Mouse (Mus musculus): ENCODE results near the gene Cyp2u1. TPM values are rescaled to one million over a fixed set of nuclear protein-coding genes. Genes with fewer than 3 reads are reported as not detected.

Gene Cyp2u1
- polyA plus RNA-seq, 1 experiment from 2014 or later = 6.5 TPM

DNA sequence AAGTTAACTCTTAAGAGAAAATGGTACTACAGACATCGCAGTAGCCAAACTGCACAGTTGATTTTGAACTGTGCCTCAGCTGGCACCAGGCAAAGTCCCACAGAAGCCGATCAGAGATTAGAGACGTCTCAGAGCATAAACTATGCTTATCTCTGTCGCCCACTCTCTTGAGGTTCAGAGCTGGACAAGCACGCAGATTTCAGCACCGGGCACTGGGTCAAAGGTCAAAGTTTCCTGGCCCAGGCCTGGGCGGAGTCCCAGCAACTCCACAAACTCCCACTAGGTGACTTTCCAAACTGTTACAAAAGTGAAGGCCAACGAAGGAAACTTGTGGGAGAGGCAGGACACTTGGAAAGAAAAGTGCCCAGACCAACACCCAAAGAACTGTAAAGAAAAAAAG, 31.9 kb downstream of the Cyp2u1 start:
- no peaks in the 10 kb centered on the region for H3K9me3 ChIP-seq
- peak overlapping the region; percentile 71 for H3K9ac ChIP-seq
- peak overlapping the region; percentile 77 for H3K4me2 ChIP-seq
- WGBS = 11% methylated on average over 8 of the region's 8 CpGs
- peak overlapping the region; percentile 61 for H3K4me3 ChIP-seq
- H3K27me3 ChIP-seq = no peaks in the 10 kb centered on the region
- no peak overlapping the region for H3K27ac ChIP-seq (replicated peaks)
- H3K36me3 ChIP-seq = no peaks in the 10 kb centered on the region
- 0 out of 2 replicates have a peak, but pooled peaks have one; percentile 23 for ATAC-seq (ENCODE audit: low read depth)
- H3K4me1 ChIP-seq (replicated peaks) = peaks cover 20% of the 10 kb centered on the region

DNA sequence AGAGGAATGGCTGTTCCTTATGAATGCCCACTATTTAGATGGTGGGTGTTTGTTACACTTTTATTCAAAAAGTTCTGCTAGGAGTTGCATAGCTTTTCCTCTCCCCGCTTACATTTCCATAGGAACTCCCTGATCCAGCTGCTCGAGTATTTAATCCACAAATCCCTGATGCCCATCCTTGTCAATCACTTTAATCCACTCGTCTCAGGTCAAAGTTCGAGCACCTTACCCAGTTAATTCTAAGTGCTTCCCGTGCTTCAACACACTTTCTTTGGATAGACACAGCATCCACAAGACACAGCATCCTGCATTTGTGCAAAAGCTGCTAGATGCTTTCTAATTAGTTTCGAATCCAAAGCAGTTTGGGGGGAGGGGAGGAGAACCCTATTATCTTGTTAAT, 32.6 kb downstream of the Cyp2u1 start:
- H3K9ac ChIP-seq = no peak overlapping the region
- ATAC-seq (ENCODE audit: low read depth) = no peak
- WGBS = 65% methylated on average over 6 of the region's 6 CpGs
- H3K36me3 ChIP-seq = no peaks in the 10 kb centered on the region
- peak overlapping the region; percentile 77 for H3K4me2 ChIP-seq
- H3K9me3 ChIP-seq = no peaks in the 10 kb centered on the region
- no peaks in the 10 kb centered on the region for H3K27me3 ChIP-seq
- H3K27ac ChIP-seq (replicated peaks) = no peak overlapping the region
- H3K4me3 ChIP-seq = no peak overlapping the region
- H3K4me1 ChIP-seq (replicated peaks) = peaks cover 20% of the 10 kb centered on the region

- ATAC-seq (ENCODE audit: low read depth) = no peak
- Histone ChIP-seq H3K27ac (replicated peaks) (no peak overlapping the region), H3K4me3 (no peak overlapping the region), H3K27me3 (no peaks in the 10 kb centered on the region), H3K36me3 (no peaks in the 10 kb centered on the region), H3K9ac (no peak overlapping the region), H3K4me2 (no peak overlapping the region), H3K4me1 (replicated peaks) (peaks cover 15% of the 10 kb centered on the region), H3K9me3 (no peaks in the 10 kb centered on the region)
- WGBS = 91% methylated on average over 3 of the region's 3 CpGs
These were observed 36.5 kb downstream of the Cyp2u1 start for GRCm38 (mm10) chr3:131266366-131267050.

GRCm38 (mm10) chr3:131265516-131265915, 37.5 kb downstream of the Cyp2u1 start:
- no peak overlapping the region for H3K9ac ChIP-seq
- no peak overlapping the region for H3K27ac ChIP-seq (replicated peaks)
- peaks cover 5% of the 10 kb centered on the region for H3K4me1 ChIP-seq (replicated peaks)
- no peaks in the 10 kb centered on the region for H3K9me3 ChIP-seq
- H3K27me3 ChIP-seq = no peaks in the 10 kb centered on the region
- no peak overlapping the region for H3K4me3 ChIP-seq
- 93% methylated on average over 8 of the region's 8 CpGs for WGBS
- no peaks in the 10 kb centered on the region for H3K36me3 ChIP-seq
- H3K4me2 ChIP-seq = no peak overlapping the region
- no peak for ATAC-seq (ENCODE audit: low read depth)

DNA sequence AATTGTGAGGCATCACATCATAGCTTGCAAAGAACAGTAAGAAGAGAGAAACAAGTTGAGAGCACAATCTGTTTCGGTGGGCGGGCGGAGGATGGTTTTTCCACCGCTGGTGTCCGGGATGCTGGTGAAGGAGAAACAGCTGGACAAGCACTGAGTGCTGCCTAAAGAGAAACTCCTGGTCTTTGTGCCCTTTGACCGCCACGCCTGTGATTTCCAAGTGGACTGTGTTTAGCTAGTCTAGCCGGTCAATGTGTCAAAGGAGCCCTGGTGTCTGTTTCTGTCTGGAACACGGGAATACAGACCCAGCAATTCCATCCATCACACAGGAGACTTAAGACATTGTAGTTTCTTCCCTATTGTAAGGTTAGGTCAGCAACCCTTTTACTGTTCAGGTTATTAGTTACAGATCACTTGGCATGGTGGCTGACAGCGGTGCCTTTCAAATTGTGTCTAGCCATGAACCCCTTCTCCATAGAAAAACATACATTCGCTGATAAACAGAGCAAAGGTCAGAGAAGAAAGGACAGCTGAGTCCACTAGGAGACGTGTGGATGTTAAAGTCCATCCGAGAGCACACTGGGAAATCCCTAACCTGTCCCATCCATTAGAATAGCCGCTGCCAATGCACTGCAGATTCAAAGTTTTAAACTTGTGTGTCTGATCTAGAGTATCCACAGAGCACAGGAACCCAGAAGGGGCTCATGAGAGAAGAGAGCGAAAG, 39.1 kb downstream of the Cyp2u1 start:
- no peak overlapping the region for H3K27ac ChIP-seq (replicated peaks)
- WGBS = 47% methylated on average over 15 of the region's 15 CpGs
- no peaks in the 10 kb centered on the region for H3K9me3 ChIP-seq
- H3K27me3 ChIP-seq = no peaks in the 10 kb centered on the region
- no peak for ATAC-seq (ENCODE audit: low read depth)
- H3K4me1 ChIP-seq (replicated peaks) = no peaks in the 10 kb centered on the region
- H3K4me3 ChIP-seq = no peak overlapping the region
- H3K36me3 ChIP-seq = no peaks in the 10 kb centered on the region
- H3K9ac ChIP-seq = no peak overlapping the region
- no peak overlapping the region for H3K4me2 ChIP-seq

GRCm38 (mm10) chr3:131260418-131260817, 42.6 kb downstream of the Cyp2u1 start:
- no peaks in the 10 kb centered on the region for H3K9me3 ChIP-seq
- no peak overlapping the region for H3K4me3 ChIP-seq
- no peak for ATAC-seq (ENCODE audit: low read depth)
- no peak overlapping the region for H3K4me2 ChIP-seq
- no peak overlapping the region for H3K27ac ChIP-seq (replicated peaks)
- no peaks in the 10 kb centered on the region for H3K4me1 ChIP-seq (replicated peaks)
- 95% methylated on average over 6 of the region's 6 CpGs for WGBS
- no peak overlapping the region for H3K9ac ChIP-seq
- no peaks in the 10 kb centered on the region for H3K36me3 ChIP-seq
- H3K27me3 ChIP-seq = no peaks in the 10 kb centered on the region

DNA sequence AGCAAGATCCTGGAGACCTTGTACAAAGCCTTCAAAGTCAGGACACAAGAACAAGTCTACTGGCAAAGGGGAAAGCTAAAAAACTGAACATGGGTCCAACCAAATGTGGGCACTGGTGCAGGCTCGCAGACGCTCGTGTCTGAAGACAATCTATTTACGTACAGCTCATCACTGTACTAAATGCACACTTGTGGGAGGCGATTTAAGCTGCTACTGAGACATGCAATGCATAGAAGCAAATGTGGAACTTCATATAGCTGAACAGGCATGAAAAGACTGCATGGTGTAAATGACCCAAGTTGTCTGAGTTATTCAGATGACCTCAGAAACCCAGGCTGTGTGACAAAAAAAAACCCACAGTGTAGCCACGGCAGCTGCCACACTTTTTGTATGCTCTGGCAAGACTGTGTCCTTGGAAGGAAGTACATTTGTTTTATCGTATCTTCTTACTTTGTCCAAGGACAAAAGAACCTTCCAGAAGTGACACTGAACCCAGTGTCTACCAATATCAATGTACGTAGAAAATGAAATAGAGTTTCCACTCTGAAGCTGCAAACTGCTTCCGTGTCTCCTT, 43.5 kb downstream of the Cyp2u1 start:
- H3K4me3 ChIP-seq = no peak overlapping the region
- no peak for ATAC-seq (ENCODE audit: low read depth)
- H3K36me3 ChIP-seq = no peaks in the 10 kb centered on the region
- H3K9me3 ChIP-seq = no peaks in the 10 kb centered on the region
- H3K9ac ChIP-seq = no peak overlapping the region
- WGBS = 92% methylated on average over 9 of the region's 9 CpGs
- H3K4me2 ChIP-seq = no peak overlapping the region
- no peaks in the 10 kb centered on the region for H3K4me1 ChIP-seq (replicated peaks)
- H3K27ac ChIP-seq (replicated peaks) = no peak overlapping the region
- H3K27me3 ChIP-seq = no peaks in the 10 kb centered on the region

GRCm38 (mm10) chr3:131258921-131259320, 44.1 kb downstream of the Cyp2u1 start:
- no peaks in the 10 kb centered on the region for H3K9me3 ChIP-seq
- H3K27ac ChIP-seq (replicated peaks) = no peak overlapping the region
- H3K9ac ChIP-seq = no peak overlapping the region
- 0 out of 2 replicates have a peak, but pooled peaks cover under 1% of the 10 kb centered on the region for H3K36me3 ChIP-seq
- no peaks in the 10 kb centered on the region for H3K27me3 ChIP-seq
- no peak overlapping the region for H3K4me2 ChIP-seq
- no peak overlapping the region for H3K4me3 ChIP-seq
- H3K4me1 ChIP-seq (replicated peaks) = no peaks in the 10 kb centered on the region
- 89% methylated on average over 3 of the region's 3 CpGs for WGBS
- ATAC-seq (ENCODE audit: low read depth) = no peak

DNA sequence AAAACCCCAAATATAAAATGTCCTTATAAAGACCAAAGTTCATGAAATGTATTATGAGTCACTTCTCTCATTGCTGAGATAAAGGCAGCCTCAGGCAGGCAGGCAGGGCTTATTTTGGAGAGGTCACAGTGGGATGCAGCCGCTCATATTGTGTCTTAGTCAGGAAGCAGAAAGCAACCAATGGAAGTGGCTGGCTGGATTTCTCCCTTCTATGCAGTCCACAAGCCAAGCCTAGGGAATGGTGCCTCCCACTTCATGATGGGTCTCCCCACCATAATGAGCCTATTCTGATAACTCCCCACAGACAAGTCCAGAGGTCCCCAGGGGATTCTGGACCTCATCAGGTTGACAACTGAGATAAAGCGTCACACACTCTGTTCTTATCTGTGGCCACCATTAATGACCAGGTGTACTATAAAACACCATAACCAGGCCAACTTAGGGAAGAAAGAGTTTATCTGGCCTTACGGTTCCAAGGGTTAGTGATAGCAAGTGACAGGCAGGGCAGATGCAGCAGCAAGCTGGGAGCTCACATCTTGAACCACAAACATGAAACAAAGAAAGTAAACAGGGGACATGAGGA, 47.5 kb downstream of the Cyp2u1 start:
- no peak overlapping the region for H3K4me2 ChIP-seq
- 91% methylated on average over 3 of the region's 3 CpGs for WGBS
- H3K36me3 ChIP-seq = 0 out of 2 replicates have a peak, but pooled peaks cover 5% of the 10 kb centered on the region
- H3K27ac ChIP-seq (replicated peaks) = no peak overlapping the region
- ATAC-seq (ENCODE audit: low read depth) = no peak
- no peak overlapping the region for H3K4me3 ChIP-seq
- no peak overlapping the region for H3K9ac ChIP-seq
- no peaks in the 10 kb centered on the region for H3K4me1 ChIP-seq (replicated peaks)
- no peaks in the 10 kb centered on the region for H3K27me3 ChIP-seq
- H3K9me3 ChIP-seq = no peaks in the 10 kb centered on the region

GRCm38 (mm10) chr3:131254991-131255390, 48.0 kb downstream of the Cyp2u1 start:
- no peak overlapping the region for H3K4me3 ChIP-seq
- H3K4me1 ChIP-seq (replicated peaks) = no peaks in the 10 kb centered on the region
- WGBS = 93% methylated on average over 4 of the region's 4 CpGs
- no peaks in the 10 kb centered on the region for H3K27me3 ChIP-seq
- no peak for ATAC-seq (ENCODE audit: low read depth)
- no peak overlapping the region for H3K4me2 ChIP-seq
- H3K36me3 ChIP-seq = 0 out of 2 replicates have a peak, but pooled peaks cover 5% of the 10 kb centered on the region
- no peak overlapping the region for H3K27ac ChIP-seq (replicated peaks)
- no peaks in the 10 kb centered on the region for H3K9me3 ChIP-seq
- no peak overlapping the region for H3K9ac ChIP-seq

GRCm38 (mm10) chr3:131251601-131252000, 51.4 kb downstream of the Cyp2u1 start:
- H3K4me2 ChIP-seq = no peak overlapping the region
- no peaks in the 10 kb centered on the region for H3K9me3 ChIP-seq
- no peaks in the 10 kb centered on the region for H3K27me3 ChIP-seq
- WGBS = 94% methylated on average over 7 of the region's 7 CpGs
- no peak overlapping the region for H3K27ac ChIP-seq (replicated peaks)
- no peak overlapping the region for H3K4me3 ChIP-seq
- no peak overlapping the region for H3K9ac ChIP-seq
- no peaks in the 10 kb centered on the region for H3K4me1 ChIP-seq (replicated peaks)
- 0 out of 2 replicates have a peak, but pooled peaks cover 5% of the 10 kb centered on the region for H3K36me3 ChIP-seq
- no peak for ATAC-seq (ENCODE audit: low read depth)

DNA sequence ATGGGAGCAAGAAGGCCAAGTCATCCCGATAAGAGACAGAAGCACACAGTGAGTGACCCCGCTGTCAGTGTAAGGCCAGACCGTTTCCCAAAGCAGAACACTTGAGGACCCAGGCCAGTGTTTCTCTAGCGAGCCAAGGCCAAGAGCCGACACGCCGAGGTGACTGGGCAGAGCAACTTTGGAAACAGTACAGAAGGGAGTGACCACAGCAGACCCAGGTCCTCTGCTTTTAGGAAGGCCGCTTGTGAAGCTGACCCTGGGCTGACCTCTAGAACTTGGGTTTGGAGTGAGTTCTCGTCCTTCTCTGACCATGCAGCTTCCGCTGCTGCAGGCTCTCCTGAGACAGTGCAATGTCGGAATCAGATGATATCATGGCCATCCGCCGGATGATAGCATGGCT, 52.0 kb downstream of the Cyp2u1 start:
- whole genome bisulfite sequencing = 90% methylated on average over 13 of the region's 13 CpGs
- H3K27ac ChIP-seq (replicated peaks) = no peak overlapping the region
- H3K36me3 ChIP-seq = 0 out of 2 replicates have a peak, but pooled peaks cover 5% of the 10 kb centered on the region
- H3K27me3 ChIP-seq = no peaks in the 10 kb centered on the region
- H3K9ac ChIP-seq = no peak overlapping the region
- no peaks in the 10 kb centered on the region for H3K4me1 ChIP-seq (replicated peaks)
- no peaks in the 10 kb centered on the region for H3K9me3 ChIP-seq
- no peak overlapping the region for H3K4me2 ChIP-seq
- no peak overlapping the region for H3K4me3 ChIP-seq
- ATAC-seq (ENCODE audit: low read depth) = no peak

Data from neural tube, embryonic 13.5 days (tissue).